Mouse (Mus musculus) granulocyte monocyte progenitor cell, adult 5-6 weeks (primary cell): ENCODE results near the gene Vwa8. TPM values are rescaled to one million over a fixed set of nuclear protein-coding genes. Genes with fewer than 3 reads are reported as not detected.

Experiments
- ATAC-seq: replicated peaks from 2 replicates; pipeline ENCODE4 v1.8.0; 2016; ENCODE audit warnings: mild to moderate bottlenecking, moderate TSS enrichment, inconsistent platforms; ENCODE audit not compliant: poor library complexity, severe bottlenecking
- total RNA-seq, 2 experiments: library from RNA; stranded (forward) in 1 of 2; stranded (reverse) in 1 of 2; fragments of 200-712, 200-1000 nt in 1 of 2; fragments of >200 nt in 1 of 2; fragmentation: Nextera tagmentation in 1 of 2; gene quantifications; 2 replicates each; pipeline ENCODE4 v1.2.3; 2014 to 2017

Vwa8 gene
- total RNA-seq, 2 experiments from 2014 or later = 18.5 to 22.2 TPM

DNA sequence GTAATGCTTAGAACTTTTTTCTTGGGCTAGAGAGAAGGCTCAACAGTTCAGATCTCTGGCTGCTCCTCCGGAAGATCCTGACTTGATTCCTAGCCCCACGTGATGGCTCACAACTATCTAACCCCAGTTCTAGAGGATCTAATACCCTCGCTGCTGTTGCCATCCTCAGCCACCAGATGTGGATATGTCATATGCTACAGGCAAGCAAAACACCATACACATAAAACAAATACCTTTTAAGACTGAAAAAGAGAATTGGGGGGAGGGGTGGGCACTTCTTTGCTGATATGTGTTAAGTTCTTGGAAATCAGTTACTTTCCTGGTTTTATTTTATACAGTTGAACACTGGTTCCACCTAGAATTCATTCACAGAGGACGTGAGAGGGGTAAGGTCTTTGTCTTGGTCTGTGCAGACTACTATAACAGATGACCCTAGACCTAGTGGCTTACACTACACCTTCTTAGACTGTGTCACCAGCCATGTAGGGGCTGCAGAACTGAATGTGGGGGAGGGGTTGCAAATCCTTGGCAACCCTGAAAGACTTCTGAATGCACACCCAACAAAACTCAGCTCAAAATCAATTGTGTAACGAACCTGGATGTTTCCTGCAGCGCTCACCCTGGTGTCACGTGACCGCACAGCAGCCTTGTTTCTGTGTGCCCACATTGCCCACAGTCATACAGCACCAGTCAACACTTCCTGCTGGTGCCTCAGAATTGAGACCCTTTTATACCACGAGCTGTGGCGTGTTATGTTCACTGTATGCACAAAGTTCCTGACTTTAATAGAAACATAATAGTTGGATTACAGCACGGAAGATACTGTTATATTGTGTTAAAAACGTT, 394.4 kb downstream of the Vwa8 start:
- ATAC-seq = peak; percentile 91

DNA sequence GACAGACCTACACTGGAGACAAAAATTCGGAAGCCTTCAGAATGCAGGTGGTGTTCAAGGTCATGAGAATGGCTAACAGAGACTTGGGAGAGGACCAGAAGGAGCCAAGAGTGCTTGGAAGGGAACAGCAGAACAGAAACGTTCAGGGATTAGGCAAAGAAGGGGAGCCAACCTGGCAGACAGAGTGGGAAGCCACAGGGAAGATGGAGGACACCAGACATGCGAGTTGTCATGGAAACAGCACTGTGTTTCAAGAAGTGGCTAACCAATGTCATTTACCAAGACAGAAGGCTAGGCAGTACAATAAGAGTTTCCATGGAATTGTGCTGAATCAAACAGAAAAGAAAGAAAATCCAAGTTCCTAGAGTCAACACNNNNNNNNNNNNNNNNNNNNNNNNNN, 395.7 kb downstream of the Vwa8 start:
- no peak for ATAC-seq

DNA sequence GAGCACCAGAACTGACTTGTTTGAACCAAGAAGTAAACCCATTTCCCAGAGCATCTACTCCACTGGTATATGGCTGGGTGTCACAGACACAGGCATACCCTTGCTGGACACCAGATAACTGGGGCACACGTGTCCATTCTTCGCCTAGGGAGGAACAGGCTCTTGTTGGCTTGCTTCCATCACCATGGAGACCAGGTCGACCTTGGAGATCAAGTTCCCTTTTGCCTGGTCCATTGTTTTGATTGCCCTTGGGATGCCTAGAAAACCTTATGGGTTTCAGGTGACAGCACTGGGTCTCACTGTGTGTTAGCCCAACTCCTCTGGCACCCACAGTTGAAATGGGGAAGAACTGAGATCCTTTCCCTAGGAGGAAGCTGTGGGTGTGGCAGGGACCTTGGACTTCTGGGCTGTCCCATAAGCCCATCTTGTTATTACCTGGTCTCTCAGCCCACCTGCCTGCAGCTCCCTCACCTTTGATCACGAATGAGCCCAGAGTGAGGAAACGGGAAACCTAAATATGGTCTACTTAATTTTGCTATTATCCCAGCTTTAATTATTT, 403.0 kb downstream of the Vwa8 start:
- peak; percentile 71 for ATAC-seq

Other genes starting within 250 kb of the Vwa8 start
- 1.0 and 1.5 TPM in 2 replicates for gene Dgkh, start 116.3 kb upstream of the Vwa8 start, total RNA-seq (2014; fragmentation: Nextera tagmentation)
- gene Dgkh, start 116.3 kb upstream of the Vwa8 start, total RNA-seq (2017) = 1.3 and 1.5 TPM in 2 replicates